Mouse (Mus musculus): ENCODE measurements around the gene Mov10l1. TPM values are rescaled to one million over a fixed set of nuclear protein-coding genes. Genes with fewer than 3 reads are reported as not detected.

Gene Mov10l1
- not detected for total RNA-seq (2023)

DNA sequence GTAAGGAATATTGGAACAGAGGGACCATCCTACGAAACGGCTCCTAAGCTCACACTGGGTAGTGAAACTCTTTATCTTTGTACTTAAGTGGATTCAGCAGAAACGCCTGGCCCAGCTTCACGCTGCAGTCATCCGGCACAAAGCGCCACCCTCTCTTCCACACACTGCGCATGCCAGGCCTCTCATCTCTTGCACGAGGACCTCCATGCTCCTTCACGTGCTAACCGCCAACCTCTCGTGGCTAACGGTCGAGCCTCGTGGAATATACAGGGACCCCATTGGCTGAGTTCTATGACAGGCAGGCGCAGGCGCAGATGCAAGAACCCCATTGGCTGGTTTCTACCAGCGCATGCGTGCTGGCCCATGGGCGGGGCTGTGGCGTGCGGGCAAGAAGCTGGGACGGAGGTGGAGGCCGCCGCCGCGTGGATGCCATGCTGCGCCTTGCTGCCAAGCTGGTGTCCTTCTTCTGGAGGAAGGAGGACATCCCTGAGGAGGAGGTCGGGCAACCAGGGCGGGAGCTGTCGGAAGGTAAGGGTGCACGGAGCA, at the start of gene Mov10l1:
TSS of gene Mov10l1 (plus strand) at position 376 of the 546 bp plus-strand sequence.

GRCm38 (mm10) chr15:88954368-88955072, 28.2 kb upstream of the Mov10l1 start, which contains the start of gene Ttll8:
Ttll8 (minus strand) TSS chr15:88954418.

DNA sequence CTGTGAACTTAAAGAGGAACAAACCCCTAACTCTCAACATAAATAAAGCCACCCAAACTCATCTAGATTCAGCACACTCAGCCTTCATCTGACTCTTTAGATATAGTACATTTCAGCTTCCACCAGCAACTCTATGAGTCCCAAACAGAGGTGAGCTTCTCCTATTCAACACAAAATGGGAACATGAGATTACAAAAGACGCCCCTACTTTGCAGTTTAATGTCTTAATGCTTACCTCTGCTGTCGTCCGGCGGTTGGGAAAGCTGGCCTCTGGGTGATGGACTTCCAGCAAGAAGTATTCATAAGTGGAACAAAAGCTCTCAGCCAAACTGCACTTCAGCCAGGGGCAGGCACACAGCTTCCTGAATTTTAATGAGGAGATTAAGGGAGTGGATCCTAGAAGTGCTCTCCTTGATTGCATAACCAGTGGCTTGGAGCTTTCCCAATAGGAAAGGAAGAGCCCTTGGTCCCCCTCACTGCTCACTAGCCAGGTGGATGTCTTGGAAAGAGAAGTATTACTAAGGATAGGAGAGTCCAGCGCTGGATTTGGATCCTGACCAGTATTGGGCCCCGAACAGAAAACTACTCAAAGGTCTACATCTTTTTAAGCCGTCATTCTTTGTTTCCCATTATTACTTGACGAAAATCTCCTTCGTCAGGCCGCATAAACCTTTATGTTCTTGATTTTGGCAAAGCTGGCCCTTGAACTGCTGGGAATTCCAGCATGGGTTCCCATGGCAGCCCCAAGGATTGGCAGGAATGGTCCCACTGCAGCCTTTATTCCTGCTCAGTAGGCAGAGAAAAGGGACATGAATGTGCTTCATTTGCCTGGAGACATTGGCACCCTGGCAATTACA, 4.2 kb upstream of the Mov10l1 start, which contains the start of gene Mlc1:
TSS of gene Mlc1 (minus strand) at position 727 of the 857 bp plus-strand sequence.

DNA sequence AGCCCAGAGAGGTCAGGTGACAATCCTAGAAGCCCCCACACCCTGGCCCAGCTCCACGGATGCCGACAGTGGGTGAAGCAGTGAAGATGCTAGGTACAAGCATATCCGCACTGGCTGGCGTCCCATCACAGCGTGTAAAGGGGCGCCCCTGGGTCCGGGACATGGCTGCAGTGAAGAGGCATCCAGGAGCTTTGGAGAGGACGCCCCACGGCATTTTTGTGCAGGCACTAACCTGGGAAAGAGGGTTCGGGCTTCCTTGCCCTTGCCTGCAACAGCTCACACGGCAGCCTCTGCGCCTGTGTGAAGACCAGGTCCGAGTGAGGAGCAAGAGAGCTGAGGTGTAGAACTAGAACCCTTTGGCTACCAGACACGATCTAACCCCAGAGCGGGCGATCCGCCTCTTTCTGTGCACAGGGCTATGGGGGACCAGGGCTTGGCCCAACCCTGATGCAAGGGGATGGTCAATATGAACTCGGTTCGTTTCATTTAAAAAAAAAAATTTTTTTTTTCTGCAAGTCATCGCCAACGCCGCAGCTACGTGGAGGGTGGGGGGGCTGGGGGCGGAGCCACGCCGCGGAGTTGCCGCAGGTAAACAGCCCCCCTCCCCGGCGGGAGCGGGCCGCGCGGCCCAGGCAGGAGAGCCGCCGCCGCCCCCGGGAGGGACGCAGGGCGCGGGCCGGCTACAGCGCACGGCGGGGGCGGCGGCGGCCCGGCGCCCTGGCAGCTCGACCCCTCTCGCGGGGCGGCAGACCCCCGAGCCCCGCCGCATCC, 76.6 kb downstream of the Mov10l1 start, which contains the start of gene Panx2:
TSS of gene Panx2 (plus strand) at position 574 of the 771 bp plus-strand sequence.

GRCm38 (mm10) chr15:89074613-89075477, 92.1 kb downstream of the Mov10l1 start, which contains the start of gene Trabd:
Trabd (plus strand) TSS chr15:89075124.

DNA sequence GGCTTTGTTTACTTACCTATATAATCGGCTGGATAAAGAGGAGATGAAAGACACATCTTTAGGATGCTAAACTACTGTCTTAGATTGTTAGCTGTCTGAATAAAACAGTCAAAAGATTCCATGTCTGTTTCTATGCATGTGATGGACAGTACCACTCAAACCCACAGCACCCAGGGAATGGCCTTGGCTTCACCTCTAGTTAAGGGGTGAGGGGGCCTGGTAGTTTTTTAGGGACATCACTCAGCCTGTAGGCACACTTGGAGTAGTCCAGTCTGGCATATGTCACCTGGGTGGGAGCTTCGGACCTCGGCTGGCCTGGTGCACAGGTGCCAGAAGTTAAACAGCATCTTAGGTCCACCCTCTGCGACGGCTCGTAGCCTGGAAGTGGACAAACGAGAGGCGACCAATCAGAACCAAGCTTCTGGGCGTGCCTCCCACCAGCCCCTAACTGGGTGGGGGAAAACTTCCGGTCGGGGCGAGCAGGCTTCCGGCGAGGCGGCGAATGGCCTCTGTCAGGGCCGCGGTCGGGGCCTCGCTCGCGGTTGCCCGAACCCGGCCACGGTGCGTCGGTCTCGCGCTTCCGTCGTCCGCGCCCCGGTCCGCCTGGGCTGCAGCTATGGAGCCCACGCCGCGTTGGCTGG, 106.0 kb downstream of the Mov10l1 start, which contains the start of gene Selenoo:
TSS of gene Selenoo (plus strand) at position 478 of the 641 bp plus-strand sequence.

Other genes starting within 250 kb of the Mov10l1 start
- gene Brd1, start 248.7 kb upstream of the Mov10l1 start, total RNA-seq (2023): 10 to 100 TPM; 56.3 to 61.6 TPM
- 10 to 100 TPM; 21.1 to 23.7 TPM for gene Zbed4, start 231.2 kb upstream of the Mov10l1 start, total RNA-seq (2023)
- gene Alg12, start 163.6 kb upstream of the Mov10l1 start, total RNA-seq (2023): 10 to 100 TPM in 1 of 2 experiments, 1 to 10 TPM in 1; 8.7 to 10.3 TPM
- 10 to 100 TPM; 21.5 to 22.7 TPM for gene Creld2, start 163.3 kb upstream of the Mov10l1 start, total RNA-seq (2023)
- gene Pim3, start 120.7 kb upstream of the Mov10l1 start, total RNA-seq (2023): 10 to 100 TPM; 19.9 to 21.9 TPM
- gene Ttll8, start 28.5 kb upstream of the Mov10l1 start, total RNA-seq (2023): not detected
- gene Mlc1, start 3.9 kb upstream of the Mov10l1 start, total RNA-seq (2023): not detected
- gene Panx2, start 76.8 kb downstream of the Mov10l1 start, total RNA-seq (2023): under 1 TPM in 1 of 2 experiments, not detected in 1; 0.15 TPM
- 10 to 100 TPM; 48.1 to 49.6 TPM for gene Trabd, start 92.2 kb downstream of the Mov10l1 start, total RNA-seq (2023)
- gene Selenoo, start 106.2 kb downstream of the Mov10l1 start, total RNA-seq (2023): 10 to 100 TPM; 21.6 to 26.8 TPM
- gene Tubgcp6, start 140.2 kb downstream of the Mov10l1 start, total RNA-seq (2023): 10 to 100 TPM; 23.9 to 26.2 TPM
- gene Hdac10, start 145.8 kb downstream of the Mov10l1 start, total RNA-seq (2023): 10 to 100 TPM; 12.4 to 12.6 TPM
- under 1 TPM; 0.18 to 0.29 TPM for gene Mapk12, start 157.8 kb downstream of the Mov10l1 start, total RNA-seq (2023)
- under 1 TPM; 0.18 to 0.24 TPM for gene Mapk11, start 166.7 kb downstream of the Mov10l1 start, total RNA-seq (2023)
- gene Plxnb2, start 197.9 kb downstream of the Mov10l1 start, total RNA-seq (2023): 10 to 100 TPM; 60.7 to 68.5 TPM
- gene Dennd6b, start 213.6 kb downstream of the Mov10l1 start, total RNA-seq (2023): 1 to 10 TPM; 1.8 to 2.3 TPM
- 10 to 100 TPM; 32.1 to 34.2 TPM for gene Ppp6r2, start 228.6 kb downstream of the Mov10l1 start, total RNA-seq (2023)

Measured in neutrophil, adult 83 days (primary cell).